Mouse (Mus musculus) midbrain, embryonic 16.5 days (tissue): ENCODE results near the gene Pick1. TPM values are rescaled to one million over a fixed set of nuclear protein-coding genes. Genes with fewer than 3 reads are reported as not detected.

Experiments used
- ATAC-seq: fragments of 200-750 bp; cut with Nextera tagmentation; 2 replicates; pipeline ENCODE4 v1.8.0; 2017; ENCODE audit warnings: moderate TSS enrichment
- H3K27ac ChIP-seq: fragments of 300-500 bp; sonication (generic); 2 replicates; pipeline ENCODE4 v1.5.1; 2014; ENCODE audit warnings: mild to moderate bottlenecking, low read length, mixed read lengths
- H3K27me3 ChIP-seq: fragments of 300-500 bp; sonication (generic); 2 replicates; pipeline ENCODE4 v1.6.1; 2014; ENCODE audit warnings: low read depth, low read length, mixed read lengths; ENCODE audit not compliant: control insufficient read depth, insufficient read depth
- H3K36me3 ChIP-seq: fragments of 300-500 bp; sonication (generic); 2 replicates; pipeline ENCODE4 v1.6.1; 2014; ENCODE audit warnings: mild to moderate bottlenecking, low read length, moderate library complexity, mixed read lengths; ENCODE audit not compliant: control insufficient read depth, insufficient read depth
- H3K4me1 ChIP-seq: fragments of 300-500 bp; sonication (generic); 2 replicates; pipeline ENCODE4 v1.6.1; 2014; ENCODE audit warnings: mild to moderate bottlenecking, low read length, mixed read lengths; ENCODE audit not compliant: control insufficient read depth, insufficient read depth
- H3K4me2 ChIP-seq: fragments of 300-500 bp; sonication (generic); 2 replicates; pipeline ENCODE4 v1.6.1; 2014; ENCODE audit warnings: mild to moderate bottlenecking, low read length, mixed read lengths
- H3K4me3 ChIP-seq: fragments of 300-500 bp; sonication (generic); 2 replicates; pipeline ENCODE4 v1.5.1; 2014; ENCODE audit warnings: low read depth, mild to moderate bottlenecking, low read length, moderate library complexity, mixed read lengths
- H3K9ac ChIP-seq: fragments of 300-500 bp; sonication (generic); 2 replicates; pipeline ENCODE4 v1.6.1; 2014; ENCODE audit warnings: low read depth, low read length, mixed read lengths
- H3K9me3 ChIP-seq: fragments of 300-500 bp; sonication (generic); replicated peaks from 2 replicates; pipeline ENCODE4 v1.6.1; 2014; ENCODE audit warnings: mild to moderate bottlenecking, low read length, mixed read lengths; ENCODE audit not compliant: control insufficient read depth, poor library complexity, severe bottlenecking
- WGBS: fragments of 180-500 bp; shearing (Covaris S2); extraction: QIAGEN DNeasy Blood & Tissue Kit; methylation state at CpG from one replicate; pipeline ENCODE4 v1.1.7; 2014; 5-methylcytosine and 5-hydroxymethylcytosine counted together
- polyA plus RNA-seq: library from polyadenylated mRNA; unstranded; fragments of >200 nt; fragmentation: Nextera tagmentation; extraction: Ambion mirVana; gene quantifications from 2 replicates; pipeline ENCODE4 v1.2.1, GENCODE M21; 2015

Gene Pick1
- polyA plus RNA-seq, 1 experiment from 2014 or later = 110 TPM

DNA sequence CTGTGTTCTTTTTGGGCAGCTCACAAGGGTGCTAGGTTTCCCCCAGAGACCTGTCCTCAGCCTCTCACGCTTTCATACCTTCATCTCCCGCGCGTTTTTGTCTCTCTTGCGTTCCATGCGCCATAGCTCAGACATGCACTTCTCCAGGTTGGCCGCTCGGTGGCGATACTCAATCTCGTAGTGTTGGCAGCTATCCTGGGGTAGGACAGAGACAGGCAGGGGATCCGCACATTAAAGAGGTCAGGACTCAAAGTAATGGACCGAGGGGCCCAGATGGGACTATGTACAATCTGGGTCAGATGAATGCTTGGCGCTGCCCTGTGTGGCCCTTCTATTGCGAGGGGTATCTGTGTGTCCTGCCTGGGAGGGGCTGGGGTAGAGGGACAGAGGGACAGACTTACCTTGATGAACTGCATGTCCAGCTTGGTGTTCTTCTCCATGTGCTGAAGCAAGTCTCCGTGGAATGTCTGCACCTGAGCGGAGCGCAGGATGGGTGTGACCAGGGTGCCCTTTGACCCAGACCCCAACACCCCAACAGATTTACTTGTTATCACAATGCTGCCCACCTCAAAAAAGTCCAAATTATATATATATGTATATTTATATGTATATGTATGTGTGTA is 42.3 kb downstream of the Pick1 start:
- Histone ChIP-seq H3K4me3 (peak overlapping the region; percentile 43), H3K9ac (peak overlapping the region; percentile 11), H3K27me3 (no peaks in the 10 kb centered on the region; the same call in 1 of the 2 replicates), H3K4me1 (peaks cover 6% of the 10 kb centered on the region), H3K4me2 (peak overlapping the region; percentile 86), H3K27ac (no peak overlapping the region), H3K9me3 (no peaks in the 10 kb centered on the region), H3K36me3 (no peaks in the 10 kb centered on the region)
- peak; percentile 61 for ATAC-seq
- WGBS = 10% methylated on average over 17 of the region's 17 CpGs

GRCm38 (mm10) chr15:79273020-79273419 is 44.0 kb downstream of the Pick1 start:
- no peak overlapping the region for H3K4me3 ChIP-seq
- H3K27me3 ChIP-seq = no peaks in the 10 kb centered on the region; the same call in 1 of the 2 replicates
- ATAC-seq = no peak
- no peaks in the 10 kb centered on the region for H3K36me3 ChIP-seq
- no peak overlapping the region for H3K9ac ChIP-seq
- H3K4me2 ChIP-seq = no peak overlapping the region
- no peak overlapping the region for H3K27ac ChIP-seq
- WGBS = 47% methylated on average over 10 of the region's 10 CpGs
- no peaks in the 10 kb centered on the region for H3K9me3 ChIP-seq
- H3K4me1 ChIP-seq = peaks cover 6% of the 10 kb centered on the region

DNA sequence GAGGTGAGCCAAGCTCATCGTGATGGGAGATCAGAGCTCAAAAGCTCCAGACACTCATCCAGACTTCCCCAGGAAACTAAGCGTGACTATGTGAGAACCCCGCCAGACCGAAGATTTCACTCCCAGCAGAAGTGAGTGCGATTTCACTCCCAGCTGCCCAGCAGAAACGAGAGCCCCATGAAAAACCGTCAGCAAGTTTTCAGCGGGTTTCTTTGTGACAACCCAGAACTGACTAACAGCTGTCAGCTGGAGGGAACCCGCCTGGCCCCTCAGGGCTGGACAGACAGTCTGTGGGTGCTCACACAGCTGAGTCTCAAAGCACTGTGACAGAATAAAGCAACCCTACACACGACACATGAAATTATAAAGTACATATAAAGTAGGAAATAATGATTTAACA is 48.8 kb downstream of the Pick1 start:
- ATAC-seq = no peak
- Histone ChIP-seq H3K4me3 (no peak overlapping the region), H3K27ac (no peak overlapping the region), H3K27me3 (no peaks in the 10 kb centered on the region), H3K9ac (no peak overlapping the region), H3K9me3 (no peaks in the 10 kb centered on the region), H3K36me3 (no peaks in the 10 kb centered on the region), H3K4me2 (no peak overlapping the region), H3K4me1 (no peaks in the 10 kb centered on the region)
- WGBS = 70% methylated on average over 10 of the region's 10 CpGs

GRCm38 (mm10) chr15:79280209-79280608 is 51.2 kb downstream of the Pick1 start:
- H3K9ac ChIP-seq = no peak overlapping the region
- no peaks in the 10 kb centered on the region for H3K36me3 ChIP-seq
- no peak for ATAC-seq
- no peak overlapping the region for H3K4me2 ChIP-seq
- H3K9me3 ChIP-seq = no peaks in the 10 kb centered on the region
- H3K27me3 ChIP-seq = no peaks in the 10 kb centered on the region
- no peak overlapping the region for H3K27ac ChIP-seq
- no peak overlapping the region for H3K4me3 ChIP-seq
- no peaks in the 10 kb centered on the region for H3K4me1 ChIP-seq
- 21% methylated on average over 6 of the region's 6 CpGs for WGBS

- 63% methylated on average over 5 of the region's 5 CpGs for WGBS
- Histone ChIP-seq H3K27ac (no peak overlapping the region), H3K27me3 (no peaks in the 10 kb centered on the region)
These were observed 51.9 kb downstream of the Pick1 start for GRCm38 (mm10) chr15:79280850-79281249.

GRCm38 (mm10) chr15:79281389-79281788 is 52.4 kb downstream of the Pick1 start:
- no peak overlapping the region for H3K4me3 ChIP-seq
- H3K4me2 ChIP-seq = no peak overlapping the region
- H3K27ac ChIP-seq = no peak overlapping the region
- no peaks in the 10 kb centered on the region for H3K9me3 ChIP-seq
- no peak for ATAC-seq
- no peaks in the 10 kb centered on the region for H3K36me3 ChIP-seq
- WGBS = 89% methylated on average over 1 of the region's 1 CpGs
- no peaks in the 10 kb centered on the region for H3K27me3 ChIP-seq
- H3K9ac ChIP-seq = no peak overlapping the region
- H3K4me1 ChIP-seq = no peaks in the 10 kb centered on the region

More at GRCm38 (mm10) chr15:79280850-79281249, 51.9 kb downstream of the Pick1 start:
- Histone ChIP-seq H3K9me3 (no peaks in the 10 kb centered on the region), H3K36me3 (no peaks in the 10 kb centered on the region), H3K4me1 (no peaks in the 10 kb centered on the region), H3K9ac (no peak overlapping the region), H3K4me3 (no peak overlapping the region), H3K4me2 (no peak overlapping the region)
- ATAC-seq = no peak

DNA sequence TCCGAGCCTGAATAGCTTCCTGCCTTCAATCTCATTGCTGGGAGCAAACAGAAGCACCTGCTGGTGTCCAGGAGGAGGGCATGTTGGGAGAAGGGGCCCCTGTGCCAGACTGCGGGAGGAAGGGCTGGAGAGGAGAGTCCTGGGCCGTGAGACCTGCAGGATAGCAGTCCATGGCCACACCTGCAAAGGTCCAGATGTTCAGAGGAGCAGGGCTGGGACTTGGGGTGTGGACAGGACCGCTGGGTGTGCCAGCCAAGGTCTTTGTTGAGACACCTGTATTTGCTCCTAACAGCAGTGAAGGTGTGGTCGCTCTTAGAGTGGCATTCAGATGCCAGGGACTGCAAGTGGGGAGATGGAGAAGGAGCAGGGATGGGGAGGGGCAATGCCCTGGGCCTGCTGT is 53.5 kb downstream of the Pick1 start:
- ATAC-seq = no peak
- H3K27ac ChIP-seq = no peak overlapping the region
- no peaks in the 10 kb centered on the region for H3K9me3 ChIP-seq
- WGBS = 78% methylated on average over 5 of the region's 5 CpGs
- H3K9ac ChIP-seq = no peak overlapping the region
- H3K4me2 ChIP-seq = no peak overlapping the region
- H3K4me1 ChIP-seq = no peaks in the 10 kb centered on the region
- H3K36me3 ChIP-seq = no peaks in the 10 kb centered on the region
- no peak overlapping the region for H3K4me3 ChIP-seq
- no peaks in the 10 kb centered on the region for H3K27me3 ChIP-seq

GRCm38 (mm10) chr15:79283371-79283770 is 54.4 kb downstream of the Pick1 start:
- ATAC-seq = no peak
- no peak overlapping the region for H3K4me3 ChIP-seq

GRCm38 (mm10) chr15:79285399-79285798 is 56.4 kb downstream of the Pick1 start, which contains the start of gene Baiap2l2:
Baiap2l2 (minus strand) TSS chr15:79285537.
- Histone ChIP-seq H3K36me3 (0 out of 2 replicates have a peak, but pooled peaks cover 2% of the 10 kb centered on the region), H3K4me1 (no peaks in the 10 kb centered on the region), H3K27ac (no peak within 1 kb of the TSS), H3K4me3 (no peak within 1 kb of the TSS), H3K9ac (no peak within 1 kb of the TSS), H3K27me3 (no peaks in the 10 kb centered on the region), H3K4me2 (no peak within 1 kb of the TSS), H3K9me3 (no peaks in the 10 kb centered on the region)
- ATAC-seq = no peak
- 76% methylated on average over 8 of the region's 10 CpGs for WGBS

More at GRCm38 (mm10) chr15:79283371-79283770, 54.4 kb downstream of the Pick1 start:
- Histone ChIP-seq H3K36me3 (no peaks in the 10 kb centered on the region), H3K27ac (no peak overlapping the region), H3K27me3 (no peaks in the 10 kb centered on the region), H3K9me3 (no peaks in the 10 kb centered on the region), H3K9ac (no peak overlapping the region), H3K4me2 (no peak overlapping the region), H3K4me1 (no peaks in the 10 kb centered on the region)
- WGBS = 75% methylated on average over 4 of the region's 4 CpGs
